In genomic region chr11:102227270-102228190, GRCm38 (mm10) we compare ENCODE assay signal across 8 mouse cellular contexts. TPM values are rescaled to one million over a fixed set of nuclear protein-coding genes. Genes with fewer than 3 reads are reported as not detected.
A peak's percentile ranks its signal among the peaks of the same experiment; 100 is the strongest.
DNase-seq lines count a peak whose midpoint lies in the region; ATAC-seq lines count a peak whose summit lies in the region.

No protein-coding gene starts in this region.

- H3K27ac ChIP-seq in heart, embryonic 14.5 days (replicated peaks in 1 of 2; ENCODE audit: control insufficient read depth in 1 of 2, insufficient read depth in 1 of 2, low read depth in 2 of 2, low read length in 2 of 2): no peak overlapping the region
- H3K27ac ChIP-seq in hindbrain, embryonic 11.5 days (ENCODE audit: low read depth, low read length): peak overlapping the region; percentile 93
- peak overlapping the region; percentile 95 for H3K27ac ChIP-seq in midbrain, embryonic 15.5 days

- no peaks in the 10 kb centered on the region for H3K9me3 ChIP-seq in heart, embryonic 14.5 days (ENCODE audit: control insufficient read depth, low read length)
- H3K9me3 ChIP-seq in hindbrain, embryonic 11.5 days (ENCODE audit: control insufficient read depth, low read length): no peaks in the 10 kb centered on the region
- H3K9me3 ChIP-seq in midbrain, embryonic 15.5 days: no peaks in the 10 kb centered on the region

- 19% methylated on average over 12 of the region's 12 CpGs for WGBS in heart, embryonic 14.5 days
- WGBS in hindbrain, embryonic 11.5 days: 17% methylated on average over 12 of the region's 12 CpGs
- 4% methylated on average over 12 of the region's 12 CpGs for WGBS in midbrain, embryonic 15.5 days

- no peak for DNase-seq in heart, postnatal 14 days
- DNase-seq in cerebellum, postnatal 25 days: peak; percentile 32 to 36
- peak; percentile 73 for DNase-seq in hindbrain, embryonic 11.5 days (ENCODE audit: low spot score)
- DNase-seq in c-Kit-positive CD71-positive TER-119-positive erythroid progenitor cells, embryonic 14.5 days (ENCODE audit: low spot score): no peak

- no peak for ATAC-seq in heart, embryonic 14.5 days (ENCODE audit: insufficient number of reproducible peaks, insufficient read depth, low FRiP score, low read depth)
- ATAC-seq in hindbrain, embryonic 11.5 days (ENCODE audit: low FRiP score): peak; percentile 77
- 0 out of 2 replicates have a peak, but pooled peaks have one; percentile 10 for ATAC-seq in midbrain, embryonic 15.5 days (replicated peaks)
- ATAC-seq in erythroid progenitor cell, adult 5-6 weeks (replicated peaks; ENCODE audit: low FRiP score, poor library complexity, severe bottlenecking): no peak
- ATAC-seq in CD4-positive, CD25-positive, alpha-beta regulatory T cell, adult 4 months: no peak

- peak overlapping the region; percentile 81 to 98 for H3K4me3 ChIP-seq in heart, embryonic 14.5 days (ENCODE audit: control insufficient read depth in 1 of 2, insufficient read depth in 1 of 2, low read depth in 1 of 2, low read length in 2 of 2)
- peak overlapping the region; percentile 96 for H3K4me3 ChIP-seq in hindbrain, embryonic 11.5 days (ENCODE audit: low read depth, low read length)
- H3K4me3 ChIP-seq in midbrain, embryonic 15.5 days: peak overlapping the region; percentile 80

- intact Hi-C loops in heart, postnatal 14 days (cut with DNase I): loop anchor here (2.0 kb wide), 1 partner anchor 17 kb away; no protein-coding TSS in a partner anchor

- H3K4me2 ChIP-seq in heart, embryonic 14.5 days (ENCODE audit: low read length): peak overlapping the region; percentile 93
- H3K4me2 ChIP-seq in hindbrain, embryonic 11.5 days (replicated peaks; ENCODE audit: low read depth, low read length): peak overlapping the region; percentile 75
- peak overlapping the region; percentile 72 for H3K4me2 ChIP-seq in midbrain, embryonic 15.5 days

- H3K27me3 ChIP-seq in heart, embryonic 14.5 days (ENCODE audit: control insufficient read depth, insufficient read depth, low read length): no peaks in the 10 kb centered on the region
- H3K27me3 ChIP-seq in hindbrain, embryonic 11.5 days (ENCODE audit: control insufficient read depth, insufficient read depth, low read length): no peaks in the 10 kb centered on the region
- no peaks in the 10 kb centered on the region for H3K27me3 ChIP-seq in midbrain, embryonic 15.5 days (replicated peaks)

- peaks cover 44 to 71% of the 10 kb centered on the region in 2 experiments for H3K4me1 ChIP-seq in heart, embryonic 14.5 days (ENCODE audit: control insufficient read depth in 2 of 2, insufficient read depth in 2 of 2, low read length in 2 of 2)
- peaks cover 27% of the 10 kb centered on the region for H3K4me1 ChIP-seq in hindbrain, embryonic 11.5 days (replicated peaks; ENCODE audit: control insufficient read depth, insufficient read depth, low read length)
- H3K4me1 ChIP-seq in midbrain, embryonic 15.5 days: peaks cover 65% of the 10 kb centered on the region

- H3K36me3 ChIP-seq in heart, embryonic 14.5 days (ENCODE audit: control insufficient read depth, insufficient read depth, low read length): peaks cover 7% of the 10 kb centered on the region
- H3K36me3 ChIP-seq in hindbrain, embryonic 11.5 days (ENCODE audit: control insufficient read depth, insufficient read depth, low read length): no peaks in the 10 kb centered on the region
- no peaks in the 10 kb centered on the region for H3K36me3 ChIP-seq in midbrain, embryonic 15.5 days (replicated peaks)

- H3K9ac ChIP-seq in heart, embryonic 14.5 days (ENCODE audit: low read length): peak overlapping the region; percentile 96; the same call in 1 of the 2 replicates
- H3K9ac ChIP-seq in hindbrain, embryonic 11.5 days (ENCODE audit: low read depth, low read length): peak overlapping the region; percentile 92
- peak overlapping the region; percentile 84 for H3K9ac ChIP-seq in midbrain, embryonic 15.5 days

RNA-seq across cellular contexts. Expression of gene Hdac5, which starts 2.4 kb away (rescaled TPM):
- 52.1 and 54.5 TPM in 2 replicates for polyA plus RNA-seq in heart, embryonic 14.5 days (2014; fragmentation: Nextera tagmentation; extraction: Ambion mirVana)
- total RNA-seq in heart, postnatal 14 days (2021): 100 to 1,000 TPM; 122 to 138 TPM
- 32.2 and 36.6 TPM in 2 replicates for polyA plus RNA-seq in hindbrain, embryonic 11.5 days (2014; fragmentation: Nextera tagmentation; extraction: Ambion mirVana)
- polyA plus RNA-seq in midbrain, embryonic 15.5 days (2015; fragmentation: Nextera tagmentation; extraction: Ambion mirVana): 90.3 and 105 TPM in 2 replicates
- total RNA-seq in erythroid progenitor cell, adult 5-6 weeks (2015; ENCODE audit: low replicate concordance): 11.9 and 36.9 TPM in 2 replicates
- 6.4 and 9.9 TPM in 2 replicates for total RNA-seq in erythroid progenitor cell, adult 5-6 weeks (2017; ENCODE audit: low replicate concordance)
- 10 to 100 TPM in 1 of 2 experiments, 1 to 10 TPM in 1; 6.5 to 12.3 TPM for polyA plus RNA-seq in CD4-positive, CD25-positive, alpha-beta regulatory T cell, adult 4 months (2017; shearing (Covaris generic))

RNA-seq across cellular contexts. Expression of gene BC030867, which starts 21.2 kb away (rescaled TPM):
- 8.7 and 10.3 TPM in 2 replicates for polyA plus RNA-seq in heart, embryonic 14.5 days (2014; fragmentation: Nextera tagmentation; extraction: Ambion mirVana)
- under 1 TPM; 0.74 to 0.83 TPM for total RNA-seq in heart, postnatal 14 days (2021)
- polyA plus RNA-seq in hindbrain, embryonic 11.5 days (2014; fragmentation: Nextera tagmentation; extraction: Ambion mirVana): 13.2 and 14.0 TPM in 2 replicates
- polyA plus RNA-seq in midbrain, embryonic 15.5 days (2015; fragmentation: Nextera tagmentation; extraction: Ambion mirVana): 2.2 and 2.5 TPM in 2 replicates
- total RNA-seq in erythroid progenitor cell, adult 5-6 weeks (2015; ENCODE audit: low replicate concordance): 26.7 and 30.2 TPM in 2 replicates
- 14.4 and 14.5 TPM in 2 replicates for total RNA-seq in erythroid progenitor cell, adult 5-6 weeks (2017; ENCODE audit: low replicate concordance)
- polyA plus RNA-seq in CD4-positive, CD25-positive, alpha-beta regulatory T cell, adult 4 months (2017; shearing (Covaris generic)): 1 to 10 TPM in 1 of 2 experiments, under 1 TPM in 1; 0.40 to 1.8 TPM

RNA-seq across cellular contexts. Expression of gene G6pc3, which starts 38.1 kb away (rescaled TPM):
- 24.8 and 27.8 TPM in 2 replicates for polyA plus RNA-seq in heart, embryonic 14.5 days (2014; fragmentation: Nextera tagmentation; extraction: Ambion mirVana)
- total RNA-seq in heart, postnatal 14 days (2021): 10 to 100 TPM; 35.0 to 35.7 TPM
- polyA plus RNA-seq in hindbrain, embryonic 11.5 days (2014; fragmentation: Nextera tagmentation; extraction: Ambion mirVana): 28.8 and 31.9 TPM in 2 replicates
- polyA plus RNA-seq in midbrain, embryonic 15.5 days (2015; fragmentation: Nextera tagmentation; extraction: Ambion mirVana): 38.6 and 43.3 TPM in 2 replicates
- 4.0 and 14.3 TPM in 2 replicates for total RNA-seq in erythroid progenitor cell, adult 5-6 weeks (2015; ENCODE audit: low replicate concordance)
- 4.4 and 8.6 TPM in 2 replicates for total RNA-seq in erythroid progenitor cell, adult 5-6 weeks (2017; ENCODE audit: low replicate concordance)
- 10 to 100 TPM; 29.1 to 53.9 TPM for polyA plus RNA-seq in CD4-positive, CD25-positive, alpha-beta regulatory T cell, adult 4 months (2017; shearing (Covaris generic))

RNA-seq across cellular contexts. Expression of gene Asb16, which starts 41.0 kb away (rescaled TPM):
- polyA plus RNA-seq in heart, embryonic 14.5 days (2014; fragmentation: Nextera tagmentation; extraction: Ambion mirVana): 0.09 and 0.11 TPM in 2 replicates
- under 1 TPM; 0.61 to 0.62 TPM for total RNA-seq in heart, postnatal 14 days (2021)
- 0.06 and 0.08 TPM in 2 replicates for polyA plus RNA-seq in hindbrain, embryonic 11.5 days (2014; fragmentation: Nextera tagmentation; extraction: Ambion mirVana)
- 0.05 TPM in 1 of 2 replicates, not detected in the other for polyA plus RNA-seq in midbrain, embryonic 15.5 days (2015; fragmentation: Nextera tagmentation; extraction: Ambion mirVana)
- total RNA-seq in erythroid progenitor cell, adult 5-6 weeks (2015; ENCODE audit: low replicate concordance): not detected in 2 replicates
- total RNA-seq in erythroid progenitor cell, adult 5-6 weeks (2017; ENCODE audit: low replicate concordance): not detected in 2 replicates
- not detected for polyA plus RNA-seq in CD4-positive, CD25-positive, alpha-beta regulatory T cell, adult 4 months (2017; shearing (Covaris generic))

RNA-seq across cellular contexts. Expression of gene Lsm12, which starts 42.4 kb away (rescaled TPM):
- 60.3 and 62.1 TPM in 2 replicates for polyA plus RNA-seq in heart, embryonic 14.5 days (2014; fragmentation: Nextera tagmentation; extraction: Ambion mirVana)
- 10 to 100 TPM; 44.4 to 47.6 TPM for total RNA-seq in heart, postnatal 14 days (2021)
- polyA plus RNA-seq in hindbrain, embryonic 11.5 days (2014; fragmentation: Nextera tagmentation; extraction: Ambion mirVana): 76.0 and 80.1 TPM in 2 replicates
- polyA plus RNA-seq in midbrain, embryonic 15.5 days (2015; fragmentation: Nextera tagmentation; extraction: Ambion mirVana): 111 and 118 TPM in 2 replicates
- 60.8 and 82.5 TPM in 2 replicates for total RNA-seq in erythroid progenitor cell, adult 5-6 weeks (2015; ENCODE audit: low replicate concordance)
- 28.0 and 39.7 TPM in 2 replicates for total RNA-seq in erythroid progenitor cell, adult 5-6 weeks (2017; ENCODE audit: low replicate concordance)
- 10 to 100 TPM; 33.4 to 69.4 TPM for polyA plus RNA-seq in CD4-positive, CD25-positive, alpha-beta regulatory T cell, adult 4 months (2017; shearing (Covaris generic))

Comparison
In these comparisons a context has a peak if more than half of its experiments do, and no peak if none do; other contexts are left out.
1. ATAC-seq: peak in hindbrain, embryonic 11.5 days (single experiment) and midbrain, embryonic 15.5 days (single experiment); none in heart, embryonic 14.5 days (single experiment), erythroid progenitor cell, adult 5-6 weeks (single experiment) and CD4-positive, CD25-positive, alpha-beta regulatory T cell, adult 4 months (single experiment).
2. H3K27ac ChIP-seq: peak in hindbrain, embryonic 11.5 days (single experiment) and midbrain, embryonic 15.5 days (single experiment); none in heart, embryonic 14.5 days (0 of 2).
3. DNase-seq: peak in cerebellum, postnatal 25 days (2 of 2) and hindbrain, embryonic 11.5 days (single experiment); none in heart, postnatal 14 days (0 of 2) and c-Kit-positive CD71-positive TER-119-positive erythroid progenitor cells, embryonic 14.5 days (single experiment).
4. Peak in every context shown above with its lines, with median percentiles within 50 percentile points of each other: H3K4me2 ChIP-seq, H3K4me3 ChIP-seq and H3K9ac ChIP-seq.